Mouse (Mus musculus) spleen, postnatal 4 days (tissue): ENCODE measurements around the gene Nup153.

Source experiments
- DNase-seq, 2 experiments: peaks; one replicate each; pipeline ENCODE4 v3.0.0; 2022; ENCODE audit warnings: low spot score in 2 of 2

The Nup153 gene

GRCm38 (mm10) chr13:46727837-46728268 is at the start of gene Nup153:
Nup153 (minus strand) TSS chr13:46727940.
- DNase-seq: peak; percentile 100

DNA sequence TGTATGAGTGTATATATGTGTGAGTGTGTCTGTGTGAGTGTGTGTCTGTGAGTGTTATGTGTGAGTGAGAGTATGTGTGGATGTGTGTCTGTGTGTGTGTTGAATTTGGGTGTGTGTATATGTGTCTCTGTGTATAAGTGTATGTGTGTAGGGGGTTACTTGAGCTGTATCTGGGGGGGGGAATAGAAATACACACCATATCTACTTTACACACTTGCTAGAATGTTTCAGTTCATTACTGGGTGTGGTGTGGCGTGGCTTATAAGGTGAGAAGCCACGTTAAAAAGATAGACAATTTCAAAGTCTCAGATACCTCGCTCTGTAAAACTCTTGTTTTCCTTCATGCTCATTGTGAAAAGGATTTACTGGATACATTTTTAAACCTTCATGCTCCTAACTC is 49.7 kb upstream of the Nup153 start:
- no peak for DNase-seq

DNA sequence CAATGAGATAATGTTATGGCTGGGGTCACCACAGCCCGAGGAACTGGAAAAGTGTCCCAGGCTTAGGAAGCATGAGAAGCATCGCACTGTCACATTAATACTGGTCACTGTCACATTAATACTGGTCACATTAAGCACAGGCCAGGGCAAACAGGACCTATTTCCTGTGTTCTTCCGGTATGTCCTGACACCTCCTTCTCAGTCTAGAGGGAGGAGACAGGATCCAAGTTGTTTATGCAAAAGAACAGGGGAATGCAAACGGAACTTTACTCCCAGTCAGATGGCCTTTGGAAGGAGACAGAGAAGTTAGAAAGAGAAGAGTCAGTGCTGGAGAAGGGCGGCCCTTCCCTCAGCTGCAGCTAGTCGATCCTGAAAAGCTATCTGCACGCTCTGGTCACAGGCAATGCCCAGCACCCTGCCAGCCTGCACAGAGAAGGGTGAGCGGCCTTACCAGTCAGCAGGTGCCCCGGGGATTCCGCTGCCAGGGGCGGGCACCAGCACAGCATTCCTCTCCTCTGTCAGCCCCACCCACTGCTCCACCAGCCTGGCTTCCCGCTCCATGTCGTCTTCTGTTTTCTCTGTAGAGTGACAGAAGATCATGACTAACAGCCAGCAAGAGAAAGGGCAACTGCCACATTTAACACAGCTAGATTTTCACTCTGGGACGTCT is 49.0 kb upstream of the Nup153 start:
- DNase-seq: no peak

DNA sequence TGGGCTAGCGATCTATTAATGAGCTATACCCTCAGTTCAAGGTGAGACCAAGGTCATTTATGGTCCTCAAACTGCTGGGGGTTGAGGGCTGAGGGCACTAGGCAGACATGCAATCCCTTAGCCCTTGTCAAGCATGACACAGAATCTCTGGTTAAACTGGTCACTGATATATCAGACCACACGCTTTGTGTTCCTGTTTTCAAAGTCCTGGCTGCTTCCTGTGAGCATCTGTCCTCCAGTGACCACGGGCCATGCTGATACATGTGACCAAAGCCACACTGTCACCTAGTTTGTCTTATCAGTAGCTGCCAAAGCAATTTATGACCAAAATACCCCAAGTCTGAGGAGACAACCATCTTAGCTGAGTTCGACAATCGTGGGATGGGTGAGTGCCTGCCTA is 47.3 kb upstream of the Nup153 start:
- DNase-seq: no peak

- no peak for DNase-seq
Measured at GRCm38 (mm10) chr13:46772581-46772980, 44.8 kb upstream of the Nup153 start.

GRCm38 (mm10) chr13:46765361-46765760 is 37.6 kb upstream of the Nup153 start:
- DNase-seq: no peak

DNA sequence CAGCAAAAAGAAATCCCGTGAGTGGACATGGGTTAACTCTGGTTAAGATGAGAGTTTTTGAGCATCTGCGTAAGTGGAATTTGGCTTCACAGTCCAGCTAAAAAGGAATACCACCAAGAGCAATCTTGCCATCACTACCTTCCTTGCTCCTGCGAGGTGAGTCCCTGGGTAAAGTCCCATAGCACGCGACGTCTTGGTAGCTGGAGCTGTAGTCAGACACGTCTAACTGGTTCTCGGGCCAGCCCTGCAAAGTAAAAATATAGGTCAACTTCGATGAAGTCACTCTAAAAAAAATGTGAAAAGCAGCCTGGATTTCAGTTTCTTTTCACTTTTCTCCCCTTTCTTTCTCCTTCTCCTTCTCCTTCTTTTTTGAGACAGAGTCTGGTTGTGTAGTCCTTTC is 35.5 kb upstream of the Nup153 start:
- DNase-seq: no peak

- DNase-seq: no peak
Measured at GRCm38 (mm10) chr13:46760921-46761320, 33.2 kb upstream of the Nup153 start.

DNA sequence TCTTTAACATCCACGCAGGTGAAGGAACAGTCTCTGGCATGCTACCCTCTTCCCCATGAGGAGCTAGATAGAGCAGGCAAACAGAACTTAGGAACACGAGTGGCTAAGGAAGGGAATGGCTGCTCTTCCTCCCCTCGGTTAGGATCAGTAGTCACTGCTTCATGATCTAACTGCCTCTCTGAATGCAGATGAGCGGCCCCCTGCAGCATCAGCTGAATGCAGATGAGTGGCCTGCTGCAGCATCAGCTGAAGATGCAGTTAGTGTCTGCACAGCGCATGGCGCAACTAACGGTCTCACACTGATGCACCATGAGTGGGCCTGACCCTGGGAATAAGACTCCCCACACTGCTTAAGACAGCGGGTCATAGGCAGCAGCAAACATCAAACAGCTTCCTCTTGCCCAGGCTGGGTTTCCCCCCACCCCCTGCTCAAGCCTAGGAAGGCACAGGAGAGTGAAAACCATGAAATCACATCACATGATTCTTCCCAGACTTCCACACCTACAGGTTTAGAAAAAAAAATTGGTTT is 31.6 kb upstream of the Nup153 start:
- DNase-seq: no peak

GRCm38 (mm10) chr13:46758627-46759026 is 30.9 kb upstream of the Nup153 start:
- no peak for DNase-seq

DNA sequence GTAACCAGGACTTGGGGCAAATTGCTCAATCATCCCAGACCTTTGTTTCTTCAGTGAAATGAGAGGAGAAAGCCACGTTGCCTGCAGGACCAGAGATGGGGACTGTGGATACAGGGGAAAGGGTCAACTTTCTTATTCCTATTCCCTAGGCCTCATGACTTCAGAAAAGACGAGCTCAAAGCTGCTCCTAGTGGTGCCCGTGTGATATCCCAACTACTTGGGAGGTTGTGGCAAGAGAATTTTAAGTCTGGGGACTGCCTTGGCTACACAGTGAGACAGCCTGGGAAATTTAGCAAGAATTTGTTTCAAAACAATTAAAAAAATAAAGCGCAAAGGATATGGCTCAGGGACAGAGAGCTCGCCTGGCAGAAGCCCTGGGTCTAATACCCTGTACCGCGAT is 30.2 kb upstream of the Nup153 start:
- DNase-seq: no peak

GRCm38 (mm10) chr13:46753294-46753693 is 25.6 kb upstream of the Nup153 start:
- no peak for DNase-seq

GRCm38 (mm10) chr13:46752566-46753229 is 25.0 kb upstream of the Nup153 start:
- no peak for DNase-seq

DNA sequence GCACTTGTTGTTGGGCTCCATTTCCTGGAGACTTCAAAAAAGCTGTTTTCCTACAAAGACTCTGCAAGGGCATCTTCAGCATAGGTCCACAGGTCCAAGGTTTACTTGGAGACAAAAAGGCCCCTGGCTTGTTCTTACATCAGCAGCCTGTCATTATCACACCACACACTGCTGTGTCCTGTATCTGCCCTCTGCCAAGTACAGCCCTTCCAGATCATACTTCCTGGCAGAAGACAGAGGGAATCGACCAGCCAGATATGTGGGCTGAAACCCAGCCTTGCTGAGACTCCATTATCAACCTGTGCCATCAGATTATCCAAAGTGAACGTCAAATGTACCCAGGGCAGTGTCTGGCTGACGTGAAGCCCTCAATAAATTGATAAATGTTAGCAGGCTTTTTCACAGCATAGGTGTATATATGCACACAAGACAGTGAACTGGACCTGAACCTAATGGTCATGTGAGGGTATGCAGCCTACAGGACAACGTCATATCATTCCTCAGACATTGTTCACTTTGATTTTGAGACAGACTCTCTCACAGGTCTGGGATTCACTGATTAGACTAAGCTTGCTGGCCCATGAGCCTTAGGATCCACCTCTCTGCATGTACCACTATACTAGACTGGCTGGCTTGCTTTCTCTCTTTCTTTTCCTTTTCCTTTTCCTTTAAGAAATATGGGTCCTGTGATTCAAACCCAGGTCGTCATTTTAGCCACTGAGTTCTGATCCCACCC is 20.6 kb upstream of the Nup153 start:
- no peak for DNase-seq

DNA sequence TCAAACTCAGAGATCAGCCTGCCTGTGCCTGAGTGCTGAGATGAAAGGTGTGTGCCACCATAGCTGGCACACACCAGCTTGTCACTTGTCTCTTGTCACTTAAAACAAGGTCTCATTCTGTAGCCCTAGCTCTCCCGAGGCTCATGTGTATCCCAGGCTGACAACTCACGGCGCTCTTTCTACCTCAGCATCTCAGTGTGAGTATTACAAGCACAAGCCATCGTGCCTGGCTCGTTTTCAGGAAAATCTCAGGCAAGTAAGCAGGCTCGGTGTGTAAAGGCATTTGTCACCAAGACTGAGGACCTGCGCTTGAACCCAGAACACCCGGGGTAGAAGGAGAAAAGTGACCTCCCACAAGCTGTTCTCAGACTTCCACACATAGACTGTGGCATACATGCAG is 16.1 kb upstream of the Nup153 start:
- DNase-seq: no peak

GRCm38 (mm10) chr13:46742367-46742766 is 14.6 kb upstream of the Nup153 start:
- no peak for DNase-seq

DNA sequence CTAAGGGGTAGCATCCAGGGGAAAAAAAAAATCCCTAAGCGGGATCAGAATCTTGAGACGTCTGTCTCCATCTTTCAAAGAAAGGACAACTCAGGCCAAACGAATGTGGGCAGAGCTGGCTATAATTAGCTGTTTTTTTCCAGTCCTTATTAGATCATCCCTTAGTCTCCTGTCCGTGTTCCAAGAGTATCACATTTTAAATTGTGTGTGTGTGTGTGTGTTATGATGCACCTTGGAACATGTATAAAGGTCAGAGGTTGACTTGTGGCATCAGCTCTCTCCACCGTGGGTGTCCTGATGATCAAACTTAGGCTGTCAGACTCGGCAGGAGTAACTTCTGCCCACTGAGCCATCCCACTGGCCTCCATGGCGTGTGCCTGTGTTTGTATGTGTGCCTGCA is 11.7 kb upstream of the Nup153 start:
- DNase-seq: no peak

- no peak for DNase-seq
Measured at GRCm38 (mm10) chr13:46737482-46737881, 9.7 kb upstream of the Nup153 start.

- peak in 1 of 2 experiments; percentile 69 for DNase-seq
Measured at GRCm38 (mm10) chr13:46736479-46736865, 8.7 kb upstream of the Nup153 start.

GRCm38 (mm10) chr13:46735808-46736478 is 8.2 kb upstream of the Nup153 start:
- peak; percentile 60 to 81 for DNase-seq

DNA sequence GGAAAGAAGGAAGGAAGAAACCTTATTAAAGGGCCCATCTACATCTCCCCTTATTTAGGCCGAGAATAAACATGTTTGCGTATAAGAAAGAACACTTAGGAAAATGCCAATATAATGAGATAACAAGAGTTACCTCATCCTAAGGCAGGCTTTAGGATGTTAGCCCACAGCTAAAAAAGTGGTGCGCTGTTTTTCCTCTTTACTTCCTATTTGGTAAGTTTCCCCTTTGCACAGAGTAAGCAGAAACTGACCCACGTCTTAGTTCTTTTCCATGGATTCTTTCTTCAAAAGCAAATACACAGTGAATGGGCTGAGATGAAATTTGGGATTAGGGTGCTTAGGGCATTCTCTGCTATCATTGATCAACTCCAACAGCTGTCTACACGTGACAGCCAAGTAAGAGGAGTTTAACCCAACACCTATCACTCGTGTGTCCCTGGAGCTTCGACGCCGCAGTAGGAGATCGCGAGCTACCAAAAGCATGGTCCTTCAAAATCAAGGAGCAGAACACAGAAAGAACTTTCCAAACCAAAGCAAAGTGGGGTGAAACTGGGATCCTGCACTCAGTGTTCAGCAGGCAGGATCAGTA is 7.6 kb upstream of the Nup153 start:
- no peak for DNase-seq

- no peak for DNase-seq
Measured at GRCm38 (mm10) chr13:46729998-46730397, 2.3 kb upstream of the Nup153 start.
